Mouse (Mus musculus) thymus, postnatal 10 days (tissue): Measurements from ENCODE around the gene Krtcap3.
A peak's percentile ranks its signal among the peaks of the same experiment; 100 is the strongest.

Experiments used
- DNase-seq, 2 experiments: peaks; one replicate each; pipeline ENCODE4 v3.0.0; 2021; ENCODE audit warnings: low spot score in 2 of 2

Krtcap3 gene

GRCm38 (mm10) chr5:31252795-31253545 is 1.5 kb downstream of the Krtcap3 start:
- no peak for DNase-seq

DNA sequence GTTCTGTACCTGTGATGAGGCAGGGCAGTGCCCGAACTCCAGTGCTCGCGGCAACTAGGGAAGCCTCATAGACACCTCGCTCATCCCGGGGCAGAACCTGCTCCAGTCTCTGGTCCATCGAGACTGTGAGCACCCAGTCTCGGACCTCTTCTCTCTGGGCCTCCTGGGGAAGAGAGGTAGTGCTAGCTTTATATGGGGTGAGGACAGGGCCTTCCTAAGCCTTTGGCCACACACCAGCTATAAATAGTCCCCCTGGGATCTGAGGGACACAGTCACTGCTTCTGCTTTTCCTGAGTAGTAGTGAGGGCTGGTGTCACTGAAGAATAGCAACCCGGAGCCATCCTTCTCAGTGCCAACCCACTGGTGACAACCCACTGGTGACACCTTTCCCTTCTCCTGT is 2.3 kb downstream of the Krtcap3 start:
- no peak for DNase-seq

- DNase-seq = no peak
Observed at GRCm38 (mm10) chr5:31254452-31254851, 3.0 kb downstream of the Krtcap3 start.

DNA sequence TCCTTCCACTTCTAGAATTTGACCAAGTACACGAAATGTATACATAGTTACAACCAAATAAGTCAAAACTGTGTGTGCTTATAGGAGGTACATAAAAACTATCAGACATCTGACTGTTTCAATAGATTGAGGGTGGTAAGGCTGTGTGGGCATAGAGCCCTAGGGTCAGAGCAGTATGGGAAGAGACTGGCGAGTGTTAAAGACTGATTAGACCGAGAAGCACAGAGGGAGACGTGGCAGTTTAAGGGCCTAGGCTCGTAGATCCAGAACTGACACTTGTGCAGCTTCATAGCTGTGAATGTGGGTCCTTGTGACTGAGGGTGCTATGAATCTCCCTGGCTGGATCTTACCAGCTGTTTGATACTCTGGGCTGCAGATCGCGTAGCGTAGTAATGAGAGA is 3.4 kb downstream of the Krtcap3 start:
- no peak for DNase-seq

- DNase-seq = no peak
Observed at GRCm38 (mm10) chr5:31255381-31255780, 3.9 kb downstream of the Krtcap3 start.

- no peak for DNase-seq
Observed at GRCm38 (mm10) chr5:31255971-31256370, 4.5 kb downstream of the Krtcap3 start.

DNA sequence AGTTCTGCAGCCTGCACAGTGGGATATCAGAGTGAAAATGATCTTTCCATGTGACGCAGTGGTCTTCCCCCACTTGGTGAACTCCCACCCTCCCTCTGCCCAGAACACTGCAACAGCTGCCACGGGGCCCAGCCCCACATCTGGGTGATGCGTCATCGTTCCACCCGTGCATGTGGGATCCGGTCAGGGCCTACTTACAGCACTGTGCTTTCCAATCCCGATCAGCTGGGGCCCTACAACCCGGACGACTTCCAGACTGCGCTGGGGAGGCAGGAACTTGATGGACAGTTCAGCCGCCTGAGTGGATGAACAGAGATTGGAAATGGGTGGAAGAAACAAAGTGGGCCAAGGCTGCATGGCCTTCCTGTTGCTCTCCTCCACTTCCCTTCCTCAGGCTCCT is 6.1 kb downstream of the Krtcap3 start:
- no peak for DNase-seq

DNA sequence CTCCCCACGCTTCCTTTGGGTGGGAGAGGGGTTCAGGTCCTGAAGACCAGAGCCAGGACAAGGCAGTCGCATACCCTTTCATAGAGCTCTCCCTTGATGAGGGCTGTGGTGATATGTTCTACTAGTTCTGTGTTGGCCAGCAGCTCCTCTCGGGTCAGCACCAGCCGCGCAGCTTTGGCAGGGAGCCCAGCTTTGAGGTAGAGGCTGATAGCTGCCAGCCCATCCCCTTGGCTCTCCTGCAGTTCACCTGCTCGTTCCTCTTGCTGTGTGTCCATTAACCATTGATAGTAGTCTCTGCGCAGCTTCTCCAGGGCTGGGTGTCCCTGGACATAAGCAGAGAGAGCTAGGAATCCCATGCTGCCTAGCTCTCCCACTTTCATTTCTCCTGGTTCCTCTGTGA is 14.6 kb downstream of the Krtcap3 start:
- no peak for DNase-seq

- DNase-seq = no peak
Observed at GRCm38 (mm10) chr5:31267686-31268085, 16.2 kb downstream of the Krtcap3 start.

DNA sequence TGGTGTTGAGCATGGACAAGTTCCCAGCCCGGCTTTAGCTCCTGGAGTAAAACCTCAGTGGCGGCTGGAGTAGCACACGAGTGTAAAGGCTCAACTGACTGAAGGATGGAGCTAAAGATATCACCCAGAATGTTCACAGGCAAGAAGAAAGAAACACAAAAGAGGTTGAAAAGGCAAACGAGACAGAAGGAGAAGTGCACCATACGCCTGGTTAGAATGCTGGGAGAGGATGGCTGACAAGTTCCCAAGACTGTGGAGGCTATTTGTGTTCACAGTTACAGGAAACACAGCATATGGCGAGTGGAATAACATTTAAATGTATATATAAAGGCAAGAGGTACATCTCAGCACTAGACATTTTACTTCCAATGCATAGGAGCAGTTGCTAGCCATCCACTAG is 21.5 kb downstream of the Krtcap3 start:
- DNase-seq = no peak

- no peak for DNase-seq
Observed at GRCm38 (mm10) chr5:31279245-31279988, 27.9 kb downstream of the Krtcap3 start.

DNA sequence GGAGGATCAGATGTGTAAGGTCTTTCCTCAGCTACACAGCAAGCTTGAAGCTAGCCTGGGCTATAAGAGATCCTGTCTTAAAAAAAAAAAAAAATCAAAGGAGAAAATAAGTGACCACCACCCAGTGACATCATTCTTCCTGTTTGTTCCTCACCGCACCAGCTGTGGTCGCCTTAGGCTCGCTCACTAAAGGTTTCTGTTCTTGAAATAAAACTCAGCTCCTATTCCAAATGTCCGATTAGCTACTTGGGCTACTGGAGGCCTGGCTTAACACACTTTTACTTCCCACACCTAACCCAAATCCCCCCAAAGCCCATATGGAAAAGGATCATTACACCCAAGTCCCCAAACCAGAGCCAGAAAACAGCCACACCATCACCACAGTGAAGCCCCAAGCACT is 36.7 kb downstream of the Krtcap3 start:
- no peak for DNase-seq

- DNase-seq = no peak
Observed at GRCm38 (mm10) chr5:31288655-31289054, 37.2 kb downstream of the Krtcap3 start.

DNA sequence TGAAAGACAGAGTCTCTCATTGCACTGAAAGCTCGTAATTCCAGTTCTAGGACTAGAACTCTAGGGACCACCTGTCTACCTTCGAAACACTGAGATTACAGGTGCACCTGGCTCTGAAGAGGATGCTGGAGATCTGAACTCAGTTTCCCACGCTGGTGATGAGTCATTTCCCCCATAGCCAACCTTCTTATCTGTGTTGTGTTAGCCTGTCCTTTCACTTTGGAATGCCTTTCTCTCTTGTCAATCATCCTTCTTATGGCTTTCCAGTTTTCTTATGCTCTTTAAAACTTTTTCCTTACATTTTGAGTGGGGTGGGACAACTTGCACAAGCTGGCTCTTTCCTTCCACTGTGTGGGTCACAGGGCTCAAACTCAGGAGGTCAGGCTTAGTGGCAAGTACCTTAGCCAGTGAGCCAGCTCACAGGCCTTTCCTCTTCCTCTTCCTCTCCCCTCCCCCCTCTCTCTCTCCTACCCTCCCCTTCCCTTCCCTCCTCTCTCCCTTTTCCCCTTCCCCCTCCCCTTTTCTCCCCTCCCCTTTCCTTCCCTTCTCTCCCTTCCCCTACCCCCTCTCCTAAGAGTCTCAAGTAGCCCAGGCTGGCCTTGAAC is 38.2 kb downstream of the Krtcap3 start:
- DNase-seq = no peak

DNA sequence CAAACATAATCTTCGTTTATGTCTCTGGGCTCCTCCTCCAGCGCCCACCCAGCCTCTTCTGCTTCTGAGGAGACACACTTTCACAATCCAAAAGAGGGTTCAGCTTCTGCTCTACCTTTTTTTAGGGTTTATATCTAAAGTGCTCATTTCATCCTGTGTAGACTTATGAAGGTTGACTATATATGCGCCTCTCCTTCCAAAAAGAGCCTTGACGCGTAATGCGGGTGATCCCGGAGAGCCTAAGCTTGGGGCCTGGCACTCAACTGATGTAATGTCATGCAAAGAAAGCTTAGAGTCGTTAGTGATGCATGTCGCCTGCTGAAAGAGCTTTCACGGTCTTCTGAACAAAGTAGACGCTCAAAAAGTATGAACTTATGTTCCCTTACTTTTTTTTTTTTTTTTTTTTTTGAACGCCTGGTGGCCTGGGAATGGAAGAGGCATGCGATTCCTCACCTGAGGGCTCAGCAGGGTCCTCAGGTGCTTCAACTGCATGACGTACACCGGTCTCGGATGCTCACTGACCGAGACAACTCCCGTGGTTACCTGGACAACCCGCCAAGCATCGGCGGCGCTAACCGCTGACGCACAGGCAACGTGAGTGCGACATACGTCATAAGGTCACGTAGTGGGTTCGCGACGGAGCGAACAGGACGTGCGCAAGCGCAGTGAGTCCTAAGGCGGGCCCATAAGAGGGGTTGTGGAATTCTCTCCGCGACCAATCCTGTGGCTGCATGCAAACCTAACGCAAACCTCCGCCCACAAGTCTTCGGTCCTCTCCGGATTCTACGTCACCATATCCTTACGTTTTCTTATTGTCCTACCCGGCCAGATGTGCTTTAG is 39.2 kb downstream of the Krtcap3 start, which contains the start of gene Ift172:
TSS of gene Ift172 (minus strand) at position 596 of the 840 bp plus-strand sequence.
- DNase-seq = peak; percentile 93 to 96

DNA sequence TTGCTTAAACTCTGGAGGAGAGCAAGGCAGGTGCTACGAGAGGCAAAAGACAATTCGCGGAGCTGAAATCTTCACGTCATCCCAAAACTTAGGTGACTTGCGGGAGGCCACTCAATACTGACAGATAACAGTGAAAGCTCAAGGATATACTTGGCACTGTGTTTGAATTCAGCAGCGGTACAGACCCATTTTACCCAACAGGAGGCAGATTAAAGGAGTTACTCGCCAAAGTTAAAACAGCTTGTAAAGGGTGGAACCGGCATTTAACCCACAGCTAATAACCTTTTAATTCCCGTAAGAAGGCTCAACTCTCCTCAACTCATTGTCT is 39.8 kb downstream of the Krtcap3 start:
- no peak for DNase-seq

GRCm38 (mm10) chr5:31294964-31295605 is 43.6 kb downstream of the Krtcap3 start:
- DNase-seq = no peak

- DNase-seq = no peak
Observed at GRCm38 (mm10) chr5:31295606-31296141, 44.2 kb downstream of the Krtcap3 start, which contains the start of gene Fndc4. Gene Fndc4, minus strand, starts transcription at chr5:31296080.

DNA sequence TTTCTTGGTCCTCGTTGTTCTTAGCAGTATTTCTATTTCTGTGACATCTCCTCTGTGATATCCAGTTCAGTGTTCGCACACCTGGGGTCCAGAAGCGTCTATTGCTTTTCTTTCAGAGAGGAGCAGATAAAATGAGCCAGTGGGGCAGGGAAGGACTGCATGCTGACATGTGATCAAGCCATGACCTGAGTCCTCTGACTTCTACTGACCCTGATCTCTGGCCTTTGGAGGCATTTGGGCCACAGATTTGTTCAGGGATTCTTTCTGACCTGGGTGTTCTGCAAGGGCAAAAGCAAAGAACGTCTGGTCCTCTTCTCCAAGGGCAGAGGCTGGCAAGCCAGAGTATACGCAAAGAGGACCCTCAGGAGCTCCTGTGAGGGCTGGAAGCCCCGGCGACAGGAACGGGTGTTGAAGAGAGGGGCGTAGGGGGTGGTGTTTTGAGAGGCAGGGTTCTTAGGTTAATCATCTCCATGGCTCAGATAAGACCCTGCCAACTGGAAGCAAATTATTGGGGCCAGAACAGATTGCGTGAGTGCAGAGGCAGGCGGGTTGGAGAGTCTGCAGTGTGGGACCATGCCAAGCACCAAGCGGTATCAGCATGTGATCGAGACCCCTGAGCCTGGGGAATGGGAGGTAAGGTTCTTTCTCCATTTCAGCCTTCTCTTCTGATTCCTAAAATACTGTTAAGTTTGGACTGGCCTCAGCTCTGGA is 45.7 kb downstream of the Krtcap3 start, which contains the start of gene Gckr:
TSS of gene Gckr (plus strand) at position 397 of the 711 bp plus-strand sequence.
- no peak for DNase-seq

- DNase-seq = no peak
Observed at GRCm38 (mm10) chr5:31297981-31298380, 46.5 kb downstream of the Krtcap3 start.
